Mouse (Mus musculus) kidney, postnatal 25 days (tissue): ENCODE measurements at regions not wholly inside any gene's neighbourhood (a gene's known extent, or its start where the extent isn't known, plus 50 kb on each side); places are given as distances from the start of the nearest gene placed in this dataset.

Source experiments
- DNase-seq, 2 experiments: peaks; one replicate each; pipeline ENCODE4 v3.0.0; 2021; ENCODE audit warnings: mixed read lengths in 2 of 2

GRCm38 (mm10) chr14:106190721-106191120, 84.7 kb downstream of the Trim52 start:
- DNase-seq = no peak

- DNase-seq = no peak
These were observed 87.6 kb downstream of the Trim52 start for GRCm38 (mm10) chr14:106193583-106193982.

DNA sequence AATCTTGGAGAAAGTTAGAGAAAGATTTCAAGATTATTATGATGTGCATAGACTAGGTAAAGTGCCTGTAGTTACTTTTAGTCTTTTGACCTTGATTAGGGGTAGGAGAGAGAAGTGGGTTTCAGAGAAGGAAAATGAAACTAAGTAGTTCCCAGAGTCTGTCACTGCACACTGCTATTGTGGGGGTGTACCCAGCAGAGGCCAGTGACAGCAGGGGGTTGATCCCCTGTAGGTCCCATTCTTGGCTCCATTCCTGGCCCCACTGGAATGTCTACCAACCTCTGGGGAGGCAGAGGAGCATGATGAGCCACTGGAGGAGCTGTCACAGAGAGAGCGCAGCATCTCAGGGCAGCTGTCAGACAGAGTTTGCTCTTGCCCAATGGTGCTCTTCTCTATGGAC, 88.1 kb downstream of the Trim52 start:
- no peak for DNase-seq

GRCm38 (mm10) chr14:106197826-106198225, 91.8 kb downstream of the Trim52 start:
- DNase-seq = no peak

- DNase-seq = no peak
These were observed 93.1 kb downstream of the Trim52 start for GRCm38 (mm10) chr14:106199109-106199508.

DNA sequence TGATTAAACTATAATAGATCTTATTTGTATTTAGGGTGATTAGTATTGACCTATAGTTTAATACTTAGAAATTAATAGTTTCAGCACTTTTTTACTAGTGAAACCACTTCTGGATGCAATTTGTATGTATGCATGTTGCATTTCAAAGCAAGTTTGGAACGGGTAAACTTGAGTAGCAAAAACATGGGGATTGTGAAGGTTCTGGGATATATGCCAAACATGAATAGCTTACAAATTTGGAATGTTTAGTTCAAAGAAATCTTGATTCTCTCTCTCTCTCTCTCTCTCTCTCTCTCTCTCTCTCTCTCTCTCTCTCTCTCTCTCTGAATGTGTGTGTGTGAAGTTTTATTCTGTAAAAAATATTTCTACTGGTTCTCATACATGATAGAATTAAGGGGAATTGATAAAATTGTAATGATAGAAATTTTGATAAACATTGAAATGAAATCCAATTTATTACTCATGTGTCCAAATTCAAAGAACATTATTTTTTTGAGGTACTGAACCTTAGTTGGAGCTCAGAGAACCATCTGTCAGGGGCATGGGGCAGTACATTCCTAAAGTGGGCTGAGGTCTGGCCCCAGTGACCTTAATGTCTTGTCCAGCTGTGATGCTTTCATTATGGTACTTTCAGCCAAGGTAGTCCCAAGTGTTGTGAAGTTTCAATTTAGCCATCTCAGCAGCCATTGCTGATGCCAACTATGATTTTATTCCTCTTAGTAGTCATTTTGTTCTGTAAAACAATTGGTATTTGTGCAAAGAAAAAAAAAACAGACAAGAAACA, 93.7 kb downstream of the Trim52 start:
- DNase-seq = no peak

- DNase-seq = no peak
These were observed 105.1 kb downstream of the Trim52 start for GRCm38 (mm10) chr14:106211062-106211461.

DNA sequence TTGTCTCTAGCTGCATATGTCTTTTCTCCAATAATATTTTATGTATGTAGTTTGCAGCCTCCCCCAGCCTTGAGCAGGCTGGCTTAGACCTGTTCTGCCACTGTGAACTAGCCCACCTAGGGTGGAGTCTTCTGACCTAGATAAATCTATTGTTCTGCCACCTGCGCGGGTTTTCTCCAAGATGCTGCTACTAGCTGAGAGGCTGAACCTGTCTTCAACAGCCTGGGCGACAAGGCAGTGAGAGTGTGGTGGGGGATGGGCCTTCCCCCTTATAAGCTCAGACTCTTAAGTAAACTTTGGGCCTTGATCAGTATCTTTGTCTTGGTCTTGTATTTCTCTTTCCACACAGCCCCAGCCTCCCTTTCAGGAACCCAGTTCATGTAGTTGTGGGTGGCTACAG, 111.7 kb downstream of the Trim52 start:
- no peak for DNase-seq

- no peak for DNase-seq
These were observed 113.3 kb downstream of the Trim52 start for GRCm38 (mm10) chr14:106219293-106219797.

- no peak for DNase-seq
These were observed 119.4 kb downstream of the Trim52 start for GRCm38 (mm10) chr14:106225401-106225800.

GRCm38 (mm10) chr14:106241721-106242405, 135.9 kb downstream of the Trim52 start:
- DNase-seq = no peak

DNA sequence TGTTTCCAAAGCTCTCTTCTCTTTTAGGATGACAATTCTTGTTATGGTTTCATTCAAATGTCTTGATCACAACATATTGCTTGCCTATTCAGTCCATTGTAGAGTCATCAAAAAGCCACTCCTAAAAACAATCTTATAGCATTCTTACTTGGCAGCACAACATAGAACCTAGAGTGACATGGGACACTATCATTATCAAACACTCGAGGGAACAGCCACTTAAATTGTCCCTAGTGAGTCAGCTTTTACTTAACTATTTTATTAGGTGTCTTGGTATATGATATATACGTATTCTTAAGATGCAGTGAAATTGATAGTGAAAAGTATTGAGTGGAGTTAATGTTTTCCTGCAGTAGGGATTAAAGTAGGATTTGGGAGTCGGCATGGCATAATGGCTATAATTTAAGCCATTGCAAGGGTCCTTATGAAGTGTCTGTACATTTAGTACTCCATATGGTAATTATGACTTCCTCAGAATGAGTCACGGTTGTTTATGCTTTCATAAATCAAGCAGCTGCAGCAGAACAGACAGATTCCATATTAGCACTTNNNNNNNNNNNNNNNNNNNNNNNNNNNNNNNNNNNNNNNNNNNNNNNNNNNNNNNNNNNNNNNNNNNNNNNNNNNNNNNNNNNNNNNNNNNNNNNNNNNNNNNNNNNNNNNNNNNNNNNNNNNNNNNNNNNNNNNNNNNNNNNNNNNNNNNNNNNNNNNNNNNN, 153.6 kb downstream of the Trim52 start:
- DNase-seq = no peak

DNA sequence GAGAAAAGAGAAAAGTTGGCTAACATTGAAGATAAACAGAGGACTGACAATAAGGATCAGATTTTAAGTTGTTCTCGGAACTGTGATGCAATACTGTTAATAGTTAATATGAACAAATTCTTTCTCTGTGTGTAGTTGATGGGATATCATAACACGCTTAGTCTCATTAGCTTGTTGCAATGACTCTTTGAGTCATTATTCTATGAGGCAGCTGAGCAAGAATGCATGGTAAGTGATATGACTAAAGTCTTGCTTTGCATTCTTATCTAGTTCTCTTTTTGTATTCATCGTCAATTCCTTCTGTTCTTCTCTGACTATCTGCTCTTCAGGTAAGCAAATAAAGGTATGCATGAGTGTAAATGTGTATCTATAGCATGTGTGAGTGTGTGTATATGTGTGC, 159.3 kb downstream of the Trim52 start:
- no peak for DNase-seq

- DNase-seq = no peak
These were observed 161.9 kb downstream of the Trim52 start for GRCm38 (mm10) chr14:106267679-106268561.

DNA sequence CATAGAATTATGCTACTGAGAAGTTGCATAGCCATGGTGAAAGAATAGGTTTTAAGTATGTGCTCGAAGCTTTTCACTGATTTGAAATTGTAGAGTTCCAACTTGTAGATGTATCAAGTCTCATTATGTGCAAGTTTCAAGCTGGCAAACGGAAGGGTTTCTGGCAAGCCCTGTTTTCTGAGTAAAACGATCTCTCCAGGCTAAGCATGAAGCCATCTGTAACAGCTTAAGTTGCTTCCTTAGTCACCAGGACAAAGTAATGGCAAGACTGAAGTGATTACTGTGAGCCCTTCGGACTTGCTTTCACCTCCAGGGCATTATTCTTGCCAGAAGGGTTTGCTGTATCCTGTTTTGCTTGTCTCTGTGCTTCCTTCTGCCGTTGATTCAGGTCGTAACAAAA, 163.7 kb downstream of the Trim52 start:
- no peak for DNase-seq

- DNase-seq = no peak
These were observed 207.6 kb downstream of the Trim52 start for GRCm38 (mm10) chr14:106313558-106313957.

- DNase-seq = no peak
These were observed 208.1 kb downstream of the Trim52 start for GRCm38 (mm10) chr14:106314079-106314551.

GRCm38 (mm10) chr14:106318767-106319166, 212.8 kb downstream of the Trim52 start:
- DNase-seq = no peak

- no peak for DNase-seq
These were observed 221.8 kb downstream of the Trim52 start for GRCm38 (mm10) chr14:106327653-106328283.

DNA sequence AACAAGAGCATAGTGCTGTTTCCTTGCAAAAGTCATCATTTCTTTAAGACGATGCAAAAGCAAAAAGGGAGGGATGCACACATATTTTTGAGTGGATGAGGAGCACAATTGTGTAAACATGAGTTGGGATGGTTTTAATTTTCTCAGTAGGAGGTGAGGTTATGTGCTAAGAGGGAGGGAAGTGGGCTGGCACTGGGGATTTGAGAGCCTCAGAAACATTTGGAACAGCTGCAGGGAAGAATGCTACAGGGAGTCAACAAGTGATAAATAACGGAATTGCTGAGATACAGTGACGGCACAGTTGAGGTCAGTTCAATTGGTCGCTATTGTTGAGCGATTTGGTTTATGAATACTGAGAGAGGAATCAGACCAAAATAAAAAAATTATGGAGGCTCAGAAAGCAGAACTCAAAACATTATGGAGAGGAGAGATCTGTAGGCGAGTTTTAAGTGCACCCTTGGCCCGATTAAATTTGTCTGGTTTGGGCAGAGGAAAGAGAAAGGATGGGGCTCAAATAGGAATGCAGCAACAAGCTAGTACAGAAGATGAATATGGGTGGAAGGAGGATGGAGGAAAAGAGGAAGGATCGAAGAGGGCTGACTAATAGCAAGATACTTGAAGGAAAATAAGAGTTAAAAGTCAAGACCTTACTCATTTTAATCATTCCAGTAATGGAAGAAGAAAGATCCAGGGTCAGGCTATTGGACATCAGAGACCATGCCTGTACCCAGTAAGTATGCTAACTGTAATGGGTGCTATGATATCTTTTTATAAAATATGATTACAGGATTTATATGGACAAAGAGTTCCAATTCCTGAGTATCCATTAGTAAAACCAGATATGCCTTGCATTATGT, 259.0 kb downstream of the Trim52 start:
- DNase-seq = no peak

GRCm38 (mm10) chr14:106365624-106366118, 259.7 kb downstream of the Trim52 start:
- DNase-seq = no peak
